In genomic region chr9:100711665-100712064, GRCm38 (mm10) we compare ENCODE assay signal across 15 mouse cellular contexts.
"Had no signal": no experiment of that assay in that cellular context is flagged by ENCODE, and none has a peak within 500 bp of the region (broad histone marks: within the 10 kb centered on the region; RNA-seq: fewer than 3 reads in every experiment).

No protein-coding gene starts in this region.

- H3K36me3 ChIP-seq: liver, embryonic 15.5 days had no signal

- H3K9me3 ChIP-seq: kidney, embryonic 15.5 days; liver, embryonic 15.5 days; midbrain, embryonic 13.5 days; neural tube, embryonic 13.5 days had no signal

- H3K27ac ChIP-seq: kidney, embryonic 15.5 days; left cerebral cortex, adult 2 months; liver, embryonic 15.5 days; midbrain, embryonic 13.5 days; neural tube, embryonic 13.5 days; stomach, postnatal 0 days had no signal

- H3K4me2 ChIP-seq: kidney, embryonic 15.5 days; liver, embryonic 15.5 days; midbrain, embryonic 13.5 days; neural tube, embryonic 13.5 days had no signal

- H3K27me3 ChIP-seq: kidney, embryonic 15.5 days; liver, embryonic 15.5 days; midbrain, embryonic 13.5 days; neural tube, embryonic 13.5 days had no signal

- ATAC-seq: intestine, embryonic 16.5 days; lung, postnatal 0 days; midbrain, embryonic 13.5 days had no signal

- DNase-seq: kidney, adult 2 months; kidney, postnatal 14 days; liver; lung, adult 2 months; lung, postnatal 36 days; retina, postnatal 1 day; thymus, postnatal 14 days had no signal

- H3K4me1 ChIP-seq: kidney, embryonic 15.5 days; liver, embryonic 15.5 days; neural tube, embryonic 13.5 days had no signal

- H3K4me3 ChIP-seq: kidney, embryonic 15.5 days; left cerebral cortex, adult 2 months; liver, embryonic 15.5 days; midbrain, embryonic 13.5 days; neural tube, embryonic 13.5 days had no signal

- H3K9ac ChIP-seq: kidney, embryonic 15.5 days; liver, embryonic 15.5 days; midbrain, embryonic 13.5 days; neural tube, embryonic 13.5 days had no signal
